Mouse (Mus musculus) kidney, postnatal 0 days (tissue): Measurements from ENCODE around the gene Zmynd8. TPM values are rescaled to one million over a fixed set of nuclear protein-coding genes. Genes with fewer than 3 reads are reported as not detected.

Experiments used
- ATAC-seq: fragments of 200-750 bp; cut with Nextera tagmentation; replicated peaks from 2 replicates; pipeline ENCODE4 v1.8.0; 2017; ENCODE audit warnings: low read depth, moderate number of reproducible peaks, moderate TSS enrichment, moderate library complexity; ENCODE audit not compliant: low FRiP score
- DNase-seq: peaks from one replicate; pipeline ENCODE4 v3.0.0-alpha.2; 2016; ENCODE audit warnings: low spot score
- H3K27ac ChIP-seq: fragments of 300-500 bp; sonication (generic); 2 replicates; pipeline ENCODE4 v1.5.1; 2014; ENCODE audit warnings: mild to moderate bottlenecking
- H3K27me3 ChIP-seq: fragments of 300-500 bp; sonication (generic); 2 replicates; pipeline ENCODE4 v1.6.1; 2014; ENCODE audit warnings: low read length, mixed read lengths; ENCODE audit not compliant: insufficient read depth
- H3K36me3 ChIP-seq: fragments of 300-500 bp; sonication (generic); 2 replicates; pipeline ENCODE4 v1.6.1; 2014; ENCODE audit warnings: low read length, mixed read lengths; ENCODE audit not compliant: insufficient read depth
- H3K4me1 ChIP-seq: fragments of 300-500 bp; sonication (generic); replicated peaks from 2 replicates; pipeline ENCODE4 v1.6.1; 2014; ENCODE audit warnings: antibody characterized with exemption, low read length, mixed read lengths; ENCODE audit not compliant: insufficient read depth
- H3K4me2 ChIP-seq: fragments of 300-500 bp; sonication (generic); 2 replicates; pipeline ENCODE4 v1.6.1; 2014; ENCODE audit warnings: mild to moderate bottlenecking, low read length, moderate library complexity, mixed read lengths
- H3K4me3 ChIP-seq: fragments of 300-500 bp; sonication (generic); replicated peaks from 2 replicates; pipeline ENCODE4 v1.5.1; 2014; ENCODE audit warnings: low read depth, low read length
- H3K9ac ChIP-seq: fragments of 300-500 bp; sonication (generic); 2 replicates; pipeline ENCODE4 v1.6.1; 2014; ENCODE audit warnings: low read depth, low read length
- H3K9me3 ChIP-seq: fragments of 300-500 bp; sonication (generic); replicated peaks from 2 replicates; pipeline ENCODE4 v1.6.1; 2016; ENCODE audit warnings: low read length, inconsistent platforms, mixed read lengths
- CTCF ChIP-seq: IDR thresholded peaks from 2 replicates; pipeline ENCODE4 v1.5.1; 2016; ENCODE audit warnings: antibody characterized with exemption, low read depth, mild to moderate bottlenecking, moderate library complexity
- WGBS: fragments of 180-500 bp; shearing (Covaris S2); extraction: QIAGEN DNeasy Blood & Tissue Kit; methylation state at CpG from one replicate; pipeline ENCODE4 v1.1.7; 2014; 5-methylcytosine and 5-hydroxymethylcytosine counted together
- polyA plus RNA-seq: library from polyadenylated mRNA; unstranded; fragments of >200 nt; fragmentation: Nextera tagmentation; extraction: Ambion mirVana; gene quantifications from 2 replicates; pipeline ENCODE4 v1.2.1, GENCODE M21; 2015

Gene Zmynd8
- polyA plus RNA-seq, 1 experiment from 2014 or later, result 39.6 TPM

- Histone ChIP-seq H3K9ac (no peak overlapping the region), H3K9me3 (no peaks in the 10 kb centered on the region), H3K36me3 (peaks cover 10% of the 10 kb centered on the region; the same call in 1 of the 2 replicates), H3K27ac (peak overlapping the region; percentile 83), H3K27me3 (no peaks in the 10 kb centered on the region), H3K4me2 (no peak overlapping the region), H3K4me3 (no peak overlapping the region), H3K4me1 (peaks cover 27% of the 10 kb centered on the region)
- TF ChIP-seq CTCF, result no peak
- ATAC-seq (peak; percentile 63; the same call in 1 of the 2 replicates), DNase-seq (peak; percentile 50)
- 48% methylated on average over 12 of the region's 12 CpGs for WGBS
Observed at GRCm38 (mm10) chr2:165866951-165867387, 31.8 kb downstream of the Zmynd8 start.

- no peak for ATAC-seq
- no peak for TF ChIP-seq CTCF
- peaks cover 9% of the 10 kb centered on the region; the same call in 1 of the 2 replicates for H3K36me3 ChIP-seq
- WGBS, result 62% methylated on average over 8 of the region's 8 CpGs
- H3K27me3 ChIP-seq, result no peaks in the 10 kb centered on the region
- H3K27ac ChIP-seq, result peak overlapping the region; percentile 83
- H3K9me3 ChIP-seq, result no peaks in the 10 kb centered on the region
- no peak overlapping the region for H3K4me2 ChIP-seq
- H3K4me1 ChIP-seq, result peaks cover 32% of the 10 kb centered on the region
- DNase-seq, result no peak
- H3K4me3 ChIP-seq, result no peak overlapping the region
- H3K9ac ChIP-seq, result no peak overlapping the region
Observed at GRCm38 (mm10) chr2:165866412-165866811, 32.4 kb downstream of the Zmynd8 start.

- no peaks in the 10 kb centered on the region for H3K9me3 ChIP-seq
- DNase-seq, result no peak
- H3K27ac ChIP-seq, result 0 out of 2 replicates have a peak overlapping the region, but pooled peaks have one; percentile 19
- H3K4me2 ChIP-seq, result no peak overlapping the region
- H3K36me3 ChIP-seq, result peaks cover 3% of the 10 kb centered on the region; the same call in 1 of the 2 replicates
- WGBS, result 70% methylated on average over 3 of the region's 3 CpGs
- no peak for ATAC-seq
- TF ChIP-seq CTCF, result no peak
- H3K9ac ChIP-seq, result 0 out of 2 replicates have a peak overlapping the region, but pooled peaks have one; percentile 37
- peaks cover 38% of the 10 kb centered on the region for H3K4me1 ChIP-seq
- H3K4me3 ChIP-seq, result no peak overlapping the region
- H3K27me3 ChIP-seq, result no peaks in the 10 kb centered on the region
Observed at GRCm38 (mm10) chr2:165864769-165865168, 34.0 kb downstream of the Zmynd8 start.

GRCm38 (mm10) chr2:165861683-165862594 lies 36.9 kb downstream of the Zmynd8 start:
- H3K4me1 ChIP-seq, result peaks cover 45% of the 10 kb centered on the region
- no peak overlapping the region for H3K4me3 ChIP-seq
- H3K27ac ChIP-seq, result no peak overlapping the region; the same call in 1 of the 2 replicates
- DNase-seq (peak; percentile 80), ATAC-seq (no peak; the same call in 1 of the 2 replicates)
- H3K9me3 ChIP-seq, result no peaks in the 10 kb centered on the region
- no peak for TF ChIP-seq CTCF
- 0 out of 2 replicates have a peak overlapping the region, but pooled peaks have one; percentile 15 for H3K9ac ChIP-seq
- no peaks in the 10 kb centered on the region for H3K27me3 ChIP-seq
- H3K4me2 ChIP-seq, result no peak overlapping the region
- WGBS, result 61% methylated on average over 26 of the region's 26 CpGs
- peaks cover 3% of the 10 kb centered on the region; the same call in 1 of the 2 replicates for H3K36me3 ChIP-seq

GRCm38 (mm10) chr2:165860962-165861682 lies 37.7 kb downstream of the Zmynd8 start:
- DNase-seq, result no peak
- TF ChIP-seq CTCF, result no peak
- no peak for ATAC-seq
- Histone ChIP-seq H3K27me3 (no peaks in the 10 kb centered on the region), H3K9ac (no peak overlapping the region), H3K9me3 (no peaks in the 10 kb centered on the region), H3K27ac (peak overlapping the region; percentile 98; the same call in 1 of the 2 replicates), H3K4me1 (peaks cover 54% of the 10 kb centered on the region), H3K4me2 (no peak overlapping the region), H3K36me3 (peaks cover 3% of the 10 kb centered on the region; the same call in 1 of the 2 replicates), H3K4me3 (no peak overlapping the region)
- 94% methylated on average over 20 of the region's 20 CpGs for WGBS

GRCm38 (mm10) chr2:165860447-165860846 lies 38.4 kb downstream of the Zmynd8 start:
- Histone ChIP-seq H3K9me3 (no peaks in the 10 kb centered on the region), H3K4me1 (peaks cover 58% of the 10 kb centered on the region), H3K36me3 (peaks cover 3% of the 10 kb centered on the region; the same call in 1 of the 2 replicates), H3K4me3 (no peak overlapping the region), H3K27me3 (no peaks in the 10 kb centered on the region), H3K9ac (no peak overlapping the region), H3K27ac (peak overlapping the region; percentile 98; the same call in 1 of the 2 replicates), H3K4me2 (no peak overlapping the region)
- no peak for TF ChIP-seq CTCF
- ATAC-seq (no peak), DNase-seq (no peak)
- 94% methylated on average over 6 of the region's 6 CpGs for WGBS
